Mouse (Mus musculus): ENCODE data around the gene Zcchc17. TPM values are rescaled to one million over a fixed set of nuclear protein-coding genes. Genes with fewer than 3 reads are reported as not detected.

Gene Zcchc17
- polyA plus RNA-seq, 1 experiment from 2014 or later, result 84.1 TPM

Other genes with a start within 250 kb of the Zcchc17 start
- 3.3 and 3.6 TPM in 2 replicates for gene Hcrtr1, start 220.6 kb downstream of the Zcchc17 start, polyA plus RNA-seq (2015; fragmentation: Nextera tagmentation; extraction: Ambion mirVana)
- 5.1 and 6.4 TPM in 2 replicates for gene Tinagl1, start 184.8 kb downstream of the Zcchc17 start, polyA plus RNA-seq (2015; fragmentation: Nextera tagmentation; extraction: Ambion mirVana)
- 0.06 and 0.08 TPM in 2 replicates for gene Gm853, start 137.5 kb downstream of the Zcchc17 start, polyA plus RNA-seq (2015; fragmentation: Nextera tagmentation; extraction: Ambion mirVana)
- gene Serinc2, start 80.7 kb downstream of the Zcchc17 start, polyA plus RNA-seq (2015; fragmentation: Nextera tagmentation; extraction: Ambion mirVana), result 42.9 and 50.3 TPM in 2 replicates
- 216 and 230 TPM in 2 replicates for gene Fabp3, start 51.3 kb downstream of the Zcchc17 start, polyA plus RNA-seq (2015; fragmentation: Nextera tagmentation; extraction: Ambion mirVana)
- 1.0 and 1.4 TPM in 2 replicates for gene Gm10570, start 51.3 kb downstream of the Zcchc17 start, polyA plus RNA-seq (2015; fragmentation: Nextera tagmentation; extraction: Ambion mirVana)
- gene Snrnp40, start 189 bp upstream of the Zcchc17 start, polyA plus RNA-seq (2015; fragmentation: Nextera tagmentation; extraction: Ambion mirVana), result 106 and 110 TPM in 2 replicates
- gene Nkain1, start 214.2 kb upstream of the Zcchc17 start, polyA plus RNA-seq (2015; fragmentation: Nextera tagmentation; extraction: Ambion mirVana), result 12.8 and 13.6 TPM in 2 replicates

Measured in midbrain, embryonic 15.5 days (tissue).